Mouse (Mus musculus) gastrocnemius, postnatal 14 days (tissue): ENCODE data around the gene Chil5. TPM values are rescaled to one million over a fixed set of nuclear protein-coding genes. Genes with fewer than 3 reads are reported as not detected.

ENCODE experiments used
- total RNA-seq, 2 experiments: library from RNA; stranded (reverse); gene quantifications; 2 replicates each; pipeline ENCODE4 v1.2.3; 2021

Chil5 gene
- total RNA-seq, 2 experiments from 2014 or later = 0.29 TPM; not detected in 1

Other genes starting within 250 kb of the Chil5 start
- 100 to 1,000 TPM in 1 of 2 experiments, 10 to 100 TPM in 1; 95.3 to 107 TPM for gene Rap1a, start 231.5 kb downstream of the Chil5 start, total RNA-seq
- gene Adora3, start 162.0 kb downstream of the Chil5 start, total RNA-seq = not detected
- gene Tmigd3, start 161.9 kb downstream of the Chil5 start, total RNA-seq = not detected
- under 1 TPM; 0.44 to 0.74 TPM for gene I830077J02Rik, start 100.2 kb downstream of the Chil5 start, total RNA-seq
- gene Wdr77, start 73.4 kb downstream of the Chil5 start, total RNA-seq = 10 to 100 TPM; 30.2 to 38.2 TPM
- 100 to 1,000 TPM; 598 to 698 TPM for gene Atp5f1, start 72.7 kb downstream of the Chil5 start, total RNA-seq
- gene Ovgp1, start 59.1 kb downstream of the Chil5 start, total RNA-seq = under 1 TPM; 0.60 to 0.86 TPM
- gene Pifo, start 18.2 kb downstream of the Chil5 start, total RNA-seq = not detected
- not detected for gene Chia1, start 80.4 kb upstream of the Chil5 start, total RNA-seq
- not detected for gene Chil3, start 134.8 kb upstream of the Chil5 start, total RNA-seq
- not detected for gene Chil4, start 186.7 kb upstream of the Chil5 start, total RNA-seq